Mouse (Mus musculus) liver, embryonic 12.5 days (tissue): ENCODE data around the gene Lamb1. TPM values are rescaled to one million over a fixed set of nuclear protein-coding genes. Genes with fewer than 3 reads are reported as not detected.
A peak's percentile ranks its signal among the peaks of the same experiment; 100 is the strongest.

Experiments
- ATAC-seq: fragments of 200-750 bp; cut with Nextera tagmentation; 2 replicates; pipeline ENCODE4 v1.8.0; 2017; ENCODE audit warnings: moderate number of reproducible peaks, mild to moderate bottlenecking, moderate library complexity
- H3K27ac ChIP-seq: fragments of 300-500 bp; sonication (generic); 2 replicates; pipeline ENCODE4 v1.5.1; 2016; ENCODE audit warnings: mild to moderate bottlenecking
- H3K27me3 ChIP-seq: fragments of 300-500 bp; sonication (generic); replicated peaks from 2 replicates; pipeline ENCODE4 v1.6.1; 2016; ENCODE audit warnings: mild to moderate bottlenecking, moderate library complexity
- H3K36me3 ChIP-seq: fragments of 300-500 bp; sonication (generic); 2 replicates; pipeline ENCODE4 v1.6.1; 2016; ENCODE audit warnings: mild to moderate bottlenecking, moderate library complexity
- H3K4me1 ChIP-seq: fragments of 300-500 bp; sonication (generic); 2 replicates; pipeline ENCODE4 v1.6.1; 2016
- H3K4me2 ChIP-seq: fragments of 300-500 bp; sonication (generic); 2 replicates; pipeline ENCODE4 v1.6.1; 2016; ENCODE audit warnings: mild to moderate bottlenecking, moderate library complexity
- H3K4me3 ChIP-seq: fragments of 300-500 bp; sonication (generic); 2 replicates; pipeline ENCODE4 v1.5.1; 2016; ENCODE audit warnings: mild to moderate bottlenecking, moderate library complexity
- H3K9ac ChIP-seq: fragments of 300-500 bp; sonication (generic); 2 replicates; pipeline ENCODE4 v1.6.1; 2016; ENCODE audit warnings: mild to moderate bottlenecking, moderate library complexity
- H3K9me3 ChIP-seq: fragments of 300-500 bp; sonication (generic); replicated peaks from 2 replicates; pipeline ENCODE4 v1.6.1; 2016; ENCODE audit warnings: mild to moderate bottlenecking, moderate library complexity
- WGBS: fragments of 180-500 bp; shearing (Covaris S2); methylation state at CpG from one replicate; pipeline ENCODE4 v1.1.7; 2016; ENCODE audit not compliant: insufficient replicate concordance; 5-methylcytosine and 5-hydroxymethylcytosine counted together
- polyA plus RNA-seq: library from polyadenylated mRNA; unstranded; fragments of >200 nt; fragmentation: Nextera tagmentation; extraction: Ambion mirVana; gene quantifications from 2 replicates; pipeline ENCODE4 v1.2.1, GENCODE M21; 2016

Lamb1 gene
- polyA plus RNA-seq, 1 experiment from 2014 or later = 8.6 TPM

DNA sequence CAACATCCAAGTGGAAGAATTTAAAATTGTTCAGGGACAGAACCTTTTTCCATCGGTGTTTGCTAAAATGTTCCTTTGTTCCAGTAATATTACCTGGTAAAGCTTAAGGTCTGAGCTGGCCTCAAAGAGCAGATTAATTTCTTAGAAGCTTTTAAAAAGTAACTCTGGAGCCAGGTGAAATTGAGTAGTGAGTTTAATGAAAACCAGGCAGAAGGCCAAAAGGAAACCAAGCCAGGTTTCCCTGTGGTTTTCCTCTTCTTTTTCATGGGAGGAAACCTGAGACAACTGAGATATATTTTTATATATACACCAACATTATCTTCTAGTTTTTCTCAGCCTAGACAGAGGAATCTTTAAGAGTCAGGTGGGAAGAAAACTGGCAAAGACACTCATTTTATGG is 56.5 kb downstream of the Lamb1 start:
- no peak overlapping the region for H3K4me2 ChIP-seq
- no peaks in the 10 kb centered on the region for H3K9me3 ChIP-seq
- no peak overlapping the region for H3K9ac ChIP-seq
- H3K27ac ChIP-seq = no peak overlapping the region
- 82% methylated on average over 1 of the region's 1 CpGs for WGBS
- ATAC-seq = no peak
- H3K27me3 ChIP-seq = no peaks in the 10 kb centered on the region
- no peak overlapping the region for H3K4me3 ChIP-seq
- no peaks in the 10 kb centered on the region for H3K4me1 ChIP-seq
- H3K36me3 ChIP-seq = no peaks in the 10 kb centered on the region

- no peak overlapping the region for H3K4me3 ChIP-seq
- H3K4me2 ChIP-seq = no peak overlapping the region
- no peak overlapping the region for H3K27ac ChIP-seq
- H3K36me3 ChIP-seq = no peaks in the 10 kb centered on the region
- H3K9ac ChIP-seq = no peak overlapping the region
- H3K27me3 ChIP-seq = no peaks in the 10 kb centered on the region
- H3K9me3 ChIP-seq = no peaks in the 10 kb centered on the region
- H3K4me1 ChIP-seq = no peaks in the 10 kb centered on the region
- ATAC-seq = no peak
- WGBS = 75% methylated on average over 9 of the region's 9 CpGs
Measured at GRCm38 (mm10) chr12:31323136-31323695, 58.2 kb downstream of the Lamb1 start.

- ATAC-seq = no peak
- Histone ChIP-seq H3K4me3 (no peak overlapping the region), H3K27me3 (no peaks in the 10 kb centered on the region), H3K9ac (no peak overlapping the region), H3K36me3 (peaks cover 20% of the 10 kb centered on the region), H3K4me2 (no peak overlapping the region), H3K9me3 (no peaks in the 10 kb centered on the region), H3K27ac (no peak overlapping the region), H3K4me1 (no peaks in the 10 kb centered on the region)
- 85% methylated on average over 9 of the region's 9 CpGs for WGBS
Measured at GRCm38 (mm10) chr12:31327139-31327538, 62.1 kb downstream of the Lamb1 start.

DNA sequence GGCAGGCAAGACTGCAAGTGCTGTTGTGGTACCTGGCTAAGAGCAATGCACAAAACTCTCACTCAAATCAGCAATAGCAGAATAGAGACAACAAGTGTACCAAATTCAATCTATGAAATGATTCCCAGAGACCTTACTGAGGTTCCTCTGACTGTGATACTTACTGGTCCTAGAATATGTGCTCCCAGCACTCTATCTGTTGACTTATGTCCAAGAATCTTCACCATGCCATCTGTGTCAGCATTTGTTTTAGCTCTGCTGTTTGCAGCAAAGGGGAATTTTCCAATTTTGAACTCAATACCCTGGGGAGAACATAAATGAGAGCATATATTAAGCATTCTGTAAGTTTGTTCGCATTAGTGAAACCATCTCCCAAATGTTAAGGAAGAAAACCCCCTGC is 68.2 kb downstream of the Lamb1 start:
- WGBS = 89% methylated on average over 1 of the region's 1 CpGs
- Histone ChIP-seq H3K4me2 (no peak overlapping the region), H3K4me1 (no peaks in the 10 kb centered on the region), H3K27me3 (no peaks in the 10 kb centered on the region), H3K9me3 (no peaks in the 10 kb centered on the region), H3K4me3 (no peak overlapping the region), H3K27ac (no peak overlapping the region), H3K36me3 (peaks cover 73% of the 10 kb centered on the region), H3K9ac (no peak overlapping the region)
- ATAC-seq = no peak

DNA sequence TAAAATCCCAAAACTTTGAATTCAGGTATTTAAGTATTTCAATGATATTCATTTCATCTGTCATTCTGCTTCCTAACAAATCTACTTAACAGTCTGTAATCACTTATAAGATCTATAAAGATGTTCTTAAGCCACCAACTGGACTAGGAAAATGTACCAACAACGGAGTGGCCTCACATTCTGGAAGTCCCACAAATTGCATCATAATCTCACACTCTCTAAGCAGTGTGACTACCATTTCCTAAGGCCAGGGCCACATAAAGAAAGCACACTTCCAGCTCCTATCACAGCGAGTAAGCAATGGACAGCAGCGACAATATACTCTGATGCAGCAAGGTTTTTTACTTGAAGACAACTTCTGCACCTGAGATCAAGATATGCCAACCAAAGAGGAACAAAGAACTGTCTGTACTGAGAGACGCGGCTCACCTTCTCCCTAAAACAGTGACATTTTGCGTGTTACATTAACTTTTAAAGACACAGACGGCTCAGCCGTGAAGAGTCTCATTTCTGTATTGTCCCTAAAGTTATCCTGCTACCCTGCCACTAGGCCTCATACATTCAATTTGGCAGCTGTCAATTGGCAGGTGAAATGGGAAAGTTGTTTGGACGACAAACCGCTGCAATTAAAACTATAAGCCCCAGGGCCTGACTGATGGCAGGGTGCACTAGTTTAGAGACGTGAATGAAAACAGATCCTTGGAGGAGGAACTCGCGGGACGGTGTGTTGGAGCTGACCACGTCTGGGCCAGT is 85.3 kb downstream of the Lamb1 start:
- Histone ChIP-seq H3K9me3 (no peaks in the 10 kb centered on the region), H3K36me3 (peaks cover 29% of the 10 kb centered on the region), H3K4me3 (peak overlapping the region; percentile 86), H3K27ac (peak overlapping the region; percentile 84; the same call in 1 of the 2 replicates), H3K9ac (peak overlapping the region; percentile 88), H3K27me3 (no peaks in the 10 kb centered on the region), H3K4me2 (peak overlapping the region; percentile 72), H3K4me1 (peaks cover 23% of the 10 kb centered on the region)
- ATAC-seq = no peak
- 18% methylated on average over 15 of the region's 15 CpGs for WGBS

DNA sequence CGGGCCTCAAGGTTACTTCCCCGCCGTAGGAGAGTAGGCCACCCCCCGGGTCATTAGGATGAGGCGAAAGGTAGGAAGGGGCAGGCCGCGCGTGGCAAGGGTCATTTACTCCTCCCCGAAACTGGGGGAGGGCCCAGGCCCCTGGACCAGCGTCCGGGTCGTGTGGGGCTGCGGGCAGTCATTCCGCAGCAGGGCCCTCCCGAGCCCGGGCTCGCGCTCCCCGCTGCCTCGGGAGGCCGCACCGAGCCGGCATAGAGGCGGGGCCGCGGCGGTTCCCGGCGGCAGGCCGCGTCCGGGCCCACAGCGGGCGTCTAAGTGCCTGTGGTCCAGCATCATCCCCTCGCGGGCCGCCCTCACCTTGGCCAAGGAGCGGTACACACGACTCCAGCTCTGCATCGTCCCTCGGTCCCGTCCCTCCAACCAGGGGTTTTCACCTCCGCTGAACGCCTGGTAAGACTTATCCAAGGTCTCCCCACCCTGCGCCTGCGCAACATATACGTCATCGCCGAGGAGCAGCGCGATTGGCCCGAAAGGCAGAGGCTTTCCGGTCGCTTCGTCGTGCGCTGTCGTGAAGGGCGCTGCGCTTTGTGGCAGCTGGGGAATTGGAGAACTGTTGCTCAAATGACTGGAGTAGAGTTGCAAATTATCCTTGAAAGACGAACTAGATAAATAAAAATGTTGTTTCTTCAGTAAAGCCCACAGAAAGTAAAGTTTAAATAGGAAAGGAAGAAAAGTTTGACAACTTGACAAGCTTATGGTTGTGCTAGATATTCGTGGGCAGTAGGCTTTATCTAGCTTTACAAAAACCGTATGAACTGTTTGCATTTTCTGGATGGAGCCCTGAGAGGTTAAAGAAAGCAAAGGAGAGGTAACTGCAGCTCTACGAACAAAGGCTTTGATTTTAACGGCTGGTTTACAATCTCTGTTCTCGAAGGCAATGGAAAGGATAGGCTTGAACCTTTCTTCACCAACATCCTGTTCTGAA is 86.2 kb downstream of the Lamb1 start, which contains the start of gene Dld:
Gene Dld, minus strand, starts transcription at position 510 of the 985 bp plus-strand sequence.
- peak within 1 kb of the TSS; percentile 84 for H3K27ac ChIP-seq
- peak within 1 kb of the TSS; percentile 72 for H3K4me2 ChIP-seq
- H3K4me1 ChIP-seq = peaks cover 23% of the 10 kb centered on the region
- H3K27me3 ChIP-seq = no peaks in the 10 kb centered on the region
- peak within 1 kb of the TSS; percentile 88 for H3K9ac ChIP-seq
- H3K9me3 ChIP-seq = no peaks in the 10 kb centered on the region
- H3K4me3 ChIP-seq = peak within 1 kb of the TSS; percentile 86
- 4% methylated on average over 66 of the region's 66 CpGs for WGBS
- H3K36me3 ChIP-seq = peaks cover 26% of the 10 kb centered on the region
- peak; percentile 98 for ATAC-seq

GRCm38 (mm10) chr12:31366428-31366827 is 101.4 kb downstream of the Lamb1 start:
- Histone ChIP-seq H3K9ac (no peak overlapping the region), H3K36me3 (no peaks in the 10 kb centered on the region), H3K4me2 (no peak overlapping the region), H3K27me3 (no peaks in the 10 kb centered on the region), H3K4me1 (no peaks in the 10 kb centered on the region), H3K9me3 (0 out of 2 replicates have a peak, but pooled peaks cover 3% of the 10 kb centered on the region), H3K27ac (no peak overlapping the region), H3K4me3 (no peak overlapping the region)
- WGBS = 55% methylated on average over 3 of the region's 3 CpGs
- no peak for ATAC-seq

- no peaks in the 10 kb centered on the region for H3K4me1 ChIP-seq
- H3K9ac ChIP-seq = no peak overlapping the region
- H3K36me3 ChIP-seq = no peaks in the 10 kb centered on the region
- H3K4me2 ChIP-seq = no peak overlapping the region
- H3K9me3 ChIP-seq = 0 out of 2 replicates have a peak, but pooled peaks cover 3% of the 10 kb centered on the region
- 74% methylated on average over 5 of the region's 5 CpGs for WGBS
- no peak overlapping the region for H3K4me3 ChIP-seq
- no peaks in the 10 kb centered on the region for H3K27me3 ChIP-seq
- ATAC-seq = no peak
- H3K27ac ChIP-seq = no peak overlapping the region
Measured at GRCm38 (mm10) chr12:31367721-31368120, 102.7 kb downstream of the Lamb1 start.

DNA sequence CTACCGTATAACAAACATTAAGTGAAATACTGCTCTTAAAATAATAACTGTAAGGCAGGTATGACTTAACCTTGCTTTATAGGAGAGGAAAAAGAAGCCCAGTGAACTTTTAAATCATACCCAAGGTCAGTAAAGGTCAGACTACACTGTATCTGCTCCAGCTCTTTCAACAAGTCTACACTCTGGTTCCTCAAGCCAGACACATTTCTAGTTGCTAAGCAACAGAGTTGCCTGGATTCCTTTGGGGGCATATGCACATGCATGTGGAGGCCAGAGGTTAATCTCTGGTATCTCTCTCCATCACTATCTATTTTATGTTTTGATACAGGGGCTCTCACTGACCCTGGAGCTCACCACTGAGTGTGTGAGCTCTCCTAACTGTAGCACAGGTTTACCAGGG is 104.1 kb downstream of the Lamb1 start:
- Histone ChIP-seq H3K27me3 (no peaks in the 10 kb centered on the region), H3K9me3 (0 out of 2 replicates have a peak, but pooled peaks cover 3% of the 10 kb centered on the region), H3K4me3 (no peak overlapping the region), H3K36me3 (no peaks in the 10 kb centered on the region), H3K27ac (no peak overlapping the region), H3K4me1 (no peaks in the 10 kb centered on the region), H3K4me2 (no peak overlapping the region), H3K9ac (no peak overlapping the region)
- 84% methylated on average over 1 of the region's 1 CpGs for WGBS
- no peak for ATAC-seq

DNA sequence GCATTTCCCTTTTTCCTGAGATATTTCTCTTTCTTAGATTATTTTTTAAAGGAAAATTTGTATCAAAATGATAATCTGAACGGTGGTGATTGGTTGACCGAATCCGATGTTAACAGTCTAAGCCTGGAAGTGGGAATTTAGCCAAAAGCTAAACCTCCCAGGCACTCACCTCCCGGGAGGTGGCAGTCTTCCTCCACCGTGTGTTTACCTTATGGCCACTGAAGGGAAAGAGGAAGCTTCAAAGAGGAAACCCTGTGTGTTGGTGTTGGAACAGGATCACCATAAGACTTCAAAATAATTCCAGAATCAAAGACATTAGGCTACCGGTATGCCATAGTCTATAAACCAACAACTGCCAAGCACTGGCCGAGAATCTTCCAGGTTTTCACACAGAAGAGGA is 104.6 kb downstream of the Lamb1 start:
- no peaks in the 10 kb centered on the region for H3K36me3 ChIP-seq
- H3K9ac ChIP-seq = no peak overlapping the region
- no peaks in the 10 kb centered on the region for H3K4me1 ChIP-seq
- no peak overlapping the region for H3K27ac ChIP-seq
- WGBS = 74% methylated on average over 7 of the region's 7 CpGs
- H3K27me3 ChIP-seq = no peaks in the 10 kb centered on the region
- 0 out of 2 replicates have a peak, but pooled peaks cover 3% of the 10 kb centered on the region for H3K9me3 ChIP-seq
- no peak overlapping the region for H3K4me2 ChIP-seq
- ATAC-seq = no peak
- H3K4me3 ChIP-seq = no peak overlapping the region

DNA sequence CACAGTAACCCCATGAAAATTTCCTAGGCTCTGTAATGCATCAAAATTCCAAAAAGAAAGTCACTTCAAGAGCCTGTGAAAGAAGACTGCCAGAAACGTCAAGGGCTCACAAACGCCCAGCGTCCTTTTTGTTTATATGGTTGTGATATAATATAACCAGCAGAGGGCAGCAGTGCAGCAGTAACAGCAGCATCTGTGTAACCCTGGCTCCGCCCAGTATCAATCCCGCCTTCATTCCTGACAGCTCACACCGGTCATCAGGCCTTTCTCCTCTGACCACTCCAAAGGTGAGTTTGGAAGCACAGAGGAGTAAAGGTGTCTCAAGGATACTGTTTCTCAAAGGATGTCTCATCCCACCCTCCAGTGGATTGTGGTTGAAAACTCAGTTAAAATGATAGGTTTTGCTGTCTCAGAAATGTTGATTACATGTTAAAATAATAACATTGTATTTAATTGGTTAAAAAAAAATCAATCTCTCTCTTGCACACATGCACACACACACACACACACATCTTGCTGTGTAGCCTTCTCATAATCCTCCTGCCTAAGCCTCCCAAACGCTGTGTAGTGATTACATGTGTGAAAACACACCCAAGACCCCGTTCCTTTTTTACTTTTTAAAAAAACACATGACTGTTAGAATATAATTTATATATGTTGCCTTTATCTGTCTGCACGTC is 109.7 kb downstream of the Lamb1 start:
- Histone ChIP-seq H3K9ac (no peak overlapping the region), H3K27me3 (no peaks in the 10 kb centered on the region), H3K27ac (no peak overlapping the region), H3K4me3 (no peak overlapping the region), H3K4me2 (no peak overlapping the region), H3K4me1 (peaks cover 7% of the 10 kb centered on the region; the same call in 1 of the 2 replicates), H3K36me3 (no peaks in the 10 kb centered on the region), H3K9me3 (0 out of 2 replicates have a peak, but pooled peaks cover 3% of the 10 kb centered on the region)
- 33% methylated on average over 9 of the region's 9 CpGs for WGBS
- ATAC-seq = no peak
